Mouse (Mus musculus) thymus, adult 2 months (tissue): ENCODE measurements around the gene Stk11ip. TPM values are rescaled to one million over a fixed set of nuclear protein-coding genes. Genes with fewer than 3 reads are reported as not detected.

Source experiments
- DNase-seq: peaks from one replicate; pipeline ENCODE4 v3.0.0; 2021
- H3K27ac ChIP-seq: fragments of 200-500 bp; 2 replicates; pipeline ENCODE4 v1.5.1; 2012; ENCODE audit warnings: low read length, control low read depth; ENCODE audit not compliant: control insufficient read depth, insufficient read depth
- H3K27me3 ChIP-seq: fragments of 200-500 bp; 2 replicates; pipeline ENCODE4 v1.6.1; 2012; ENCODE audit warnings: mild to moderate bottlenecking, low read length, moderate library complexity, mixed read lengths; ENCODE audit not compliant: control insufficient read depth, insufficient read depth
- H3K36me3 ChIP-seq: fragments of 200-500 bp; 2 replicates; pipeline ENCODE4 v1.6.1; 2012; ENCODE audit warnings: mild to moderate bottlenecking, low read length, moderate library complexity; ENCODE audit not compliant: control insufficient read depth, insufficient read depth
- H3K4me1 ChIP-seq: fragments of 200-500 bp; replicated peaks from 2 replicates; pipeline ENCODE4 v1.6.1; 2012; ENCODE audit warnings: low read length; ENCODE audit not compliant: control insufficient read depth, insufficient read depth
- H3K4me3 ChIP-seq: fragments of 200-500 bp; 2 replicates; pipeline ENCODE4 v1.5.1; 2012; ENCODE audit warnings: mild to moderate bottlenecking, low read length, control low read depth, moderate library complexity; ENCODE audit not compliant: control insufficient read depth, insufficient read depth
- CTCF ChIP-seq: fragments of 200-500 bp; IDR thresholded peaks from 2 replicates; pipeline ENCODE4 v1.5.1; 2012; ENCODE audit warnings: mild to moderate bottlenecking, control low read depth, low read length, moderate library complexity, borderline replicate concordance; ENCODE audit not compliant: control insufficient read depth, poor library complexity, insufficient read depth; ENCODE audit errors: extremely low read depth
- POLR2A ChIP-seq: fragments of 200-500 bp; IDR thresholded peaks from 2 replicates; pipeline ENCODE4 v1.6.1; 2012; ENCODE audit warnings: mild to moderate bottlenecking, low read length, control low read depth, moderate library complexity; ENCODE audit not compliant: control insufficient read depth, poor library complexity, insufficient read depth; ENCODE audit errors: extremely low read depth
- WGBS: fragments of 180-500 bp; shearing (Covaris S2); methylation state at CpG from one replicate; pipeline ENCODE4 v1.1.7; 2018; 5-methylcytosine and 5-hydroxymethylcytosine counted together
- polyA plus RNA-seq: library from polyadenylated mRNA; depleted of rRNA; stranded (reverse); fragments of >200 nt; gene quantifications from 2 replicates; pipeline ENCODE4 v1.2.3, GENCODE M21; 2012

Gene Stk11ip
- polyA plus RNA-seq, 1 experiment, result 93.0 TPM

- H3K27me3 ChIP-seq, result no peaks in the 10 kb centered on the region
- H3K36me3 ChIP-seq, result no peaks in the 10 kb centered on the region
- WGBS, result 13% methylated on average over 9 of the region's 9 CpGs
- DNase-seq, result peak; percentile 31
- H3K4me1 ChIP-seq, result peaks cover 3% of the 10 kb centered on the region
- no peak overlapping the region for H3K27ac ChIP-seq
- no peak for TF ChIP-seq POLR2A
- no peak overlapping the region for H3K4me3 ChIP-seq
Observed at GRCm38 (mm10) chr1:75565616-75566015, 44.3 kb downstream of the Stk11ip start.

- H3K27ac ChIP-seq, result no peak overlapping the region; the same call in 1 of the 2 replicates
- 84% methylated on average over 6 of the region's 6 CpGs for WGBS
- no peak for DNase-seq
- TF ChIP-seq CTCF (no peak), POLR2A (no peak)
- H3K36me3 ChIP-seq, result no peaks in the 10 kb centered on the region
- H3K4me1 ChIP-seq, result peaks cover 3% of the 10 kb centered on the region
- no peak overlapping the region for H3K4me3 ChIP-seq
- H3K27me3 ChIP-seq, result no peaks in the 10 kb centered on the region
Observed at GRCm38 (mm10) chr1:75570403-75570802, 49.1 kb downstream of the Stk11ip start.

GRCm38 (mm10) chr1:75572776-75573175, 51.4 kb downstream of the Stk11ip start:
- H3K4me3 ChIP-seq, result no peak overlapping the region
- no peaks in the 10 kb centered on the region for H3K27me3 ChIP-seq
- 90% methylated on average over 6 of the region's 6 CpGs for WGBS
- H3K36me3 ChIP-seq, result no peaks in the 10 kb centered on the region
- no peak for TF ChIP-seq CTCF
- TF ChIP-seq POLR2A, result no peak
- no peaks in the 10 kb centered on the region for H3K4me1 ChIP-seq
- H3K27ac ChIP-seq, result no peak overlapping the region
- no peak for DNase-seq

DNA sequence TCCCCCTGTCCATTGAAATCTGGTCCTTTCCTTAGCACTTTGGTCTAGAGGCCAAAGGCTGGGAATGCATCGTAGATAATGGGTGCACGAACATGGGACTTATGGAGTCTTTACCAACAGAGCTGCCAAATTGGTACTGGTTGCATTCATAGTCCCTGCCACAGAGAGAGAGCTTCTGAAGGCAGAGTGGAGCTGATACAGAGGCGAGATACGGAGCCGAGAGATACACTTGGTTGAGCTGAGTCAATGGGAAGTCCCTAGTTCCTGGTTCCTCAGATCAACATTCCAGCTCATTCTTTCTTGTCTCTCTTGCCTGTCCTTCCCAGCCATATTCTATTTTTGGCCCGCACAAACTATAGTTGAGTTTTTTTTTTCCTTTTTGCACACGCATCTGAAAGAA, 52.4 kb downstream of the Stk11ip start:
- Histone ChIP-seq H3K4me3 (no peak overlapping the region), H3K27ac (no peak overlapping the region), H3K36me3 (no peaks in the 10 kb centered on the region), H3K4me1 (no peaks in the 10 kb centered on the region), H3K27me3 (no peaks in the 10 kb centered on the region)
- WGBS, result 89% methylated on average over 7 of the region's 7 CpGs
- TF ChIP-seq CTCF, result no peak
- TF ChIP-seq POLR2A, result no peak
- no peak for DNase-seq

GRCm38 (mm10) chr1:75574476-75575310, 53.4 kb downstream of the Stk11ip start:
- Histone ChIP-seq H3K4me3 (no peak overlapping the region), H3K27ac (no peak overlapping the region), H3K36me3 (no peaks in the 10 kb centered on the region), H3K27me3 (no peaks in the 10 kb centered on the region), H3K4me1 (no peaks in the 10 kb centered on the region)
- no peak for DNase-seq
- no peak for TF ChIP-seq POLR2A
- no peak for TF ChIP-seq CTCF
- 84% methylated on average over 17 of the region's 17 CpGs for WGBS

GRCm38 (mm10) chr1:75581936-75582624, 60.8 kb downstream of the Stk11ip start:
- no peaks in the 10 kb centered on the region for H3K27me3 ChIP-seq
- TF ChIP-seq POLR2A (no peak), CTCF (no peak)

More at GRCm38 (mm10) chr1:75581936-75582624, 60.8 kb downstream of the Stk11ip start:
- Histone ChIP-seq H3K36me3 (no peaks in the 10 kb centered on the region), H3K4me1 (no peaks in the 10 kb centered on the region), H3K4me3 (no peak overlapping the region), H3K27ac (no peak overlapping the region)
- 84% methylated on average over 7 of the region's 7 CpGs for WGBS
- no peak for DNase-seq
